Mouse (Mus musculus): Measurements from ENCODE around the gene Mapkap1.

The Mapkap1 gene

DNA sequence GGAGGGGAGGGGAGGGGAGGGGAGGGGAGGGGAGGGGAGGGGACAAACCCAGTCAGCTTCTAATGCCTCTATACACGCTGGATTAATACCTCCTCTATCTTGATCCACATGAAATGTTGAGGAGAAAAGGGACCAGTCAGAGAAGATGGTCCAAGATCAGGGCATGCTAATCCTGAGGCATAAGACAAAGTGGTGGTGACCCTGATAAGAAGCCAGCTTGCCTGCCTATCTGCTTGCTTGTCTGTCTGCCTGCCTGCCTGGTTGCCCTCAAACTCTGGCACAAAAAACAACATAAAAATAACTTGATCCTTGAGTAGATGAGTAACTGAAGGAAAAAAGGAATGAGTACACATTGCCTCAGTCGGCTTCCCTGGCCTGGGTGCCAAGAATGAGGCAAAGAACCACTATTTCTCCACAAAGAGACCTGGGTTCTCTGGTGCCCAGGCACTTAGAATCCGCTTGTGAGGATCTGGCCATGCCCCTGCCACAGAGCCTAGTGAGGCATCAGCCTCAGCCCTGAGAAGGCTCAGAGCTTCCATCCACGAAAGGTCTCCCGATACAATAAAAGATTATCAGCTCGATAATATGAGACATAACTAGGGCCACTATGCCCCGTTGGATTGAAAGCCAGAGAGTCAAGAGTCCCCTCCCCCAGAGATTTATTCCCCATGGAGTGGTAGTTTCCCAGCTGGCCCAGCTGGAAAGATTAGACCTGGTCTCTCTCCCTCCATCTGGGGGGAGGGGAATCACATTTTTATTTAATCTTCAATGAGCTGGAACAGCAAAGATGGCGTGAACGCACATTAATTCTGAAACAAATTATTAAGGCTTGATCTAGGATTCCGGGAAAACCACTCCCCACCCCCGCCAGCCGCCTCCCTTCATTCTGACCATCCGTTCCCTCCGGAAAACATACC is 228.9 kb downstream of the Mapkap1 start:
- no peak for DNase-seq (ENCODE audit: low spot score)

DNA sequence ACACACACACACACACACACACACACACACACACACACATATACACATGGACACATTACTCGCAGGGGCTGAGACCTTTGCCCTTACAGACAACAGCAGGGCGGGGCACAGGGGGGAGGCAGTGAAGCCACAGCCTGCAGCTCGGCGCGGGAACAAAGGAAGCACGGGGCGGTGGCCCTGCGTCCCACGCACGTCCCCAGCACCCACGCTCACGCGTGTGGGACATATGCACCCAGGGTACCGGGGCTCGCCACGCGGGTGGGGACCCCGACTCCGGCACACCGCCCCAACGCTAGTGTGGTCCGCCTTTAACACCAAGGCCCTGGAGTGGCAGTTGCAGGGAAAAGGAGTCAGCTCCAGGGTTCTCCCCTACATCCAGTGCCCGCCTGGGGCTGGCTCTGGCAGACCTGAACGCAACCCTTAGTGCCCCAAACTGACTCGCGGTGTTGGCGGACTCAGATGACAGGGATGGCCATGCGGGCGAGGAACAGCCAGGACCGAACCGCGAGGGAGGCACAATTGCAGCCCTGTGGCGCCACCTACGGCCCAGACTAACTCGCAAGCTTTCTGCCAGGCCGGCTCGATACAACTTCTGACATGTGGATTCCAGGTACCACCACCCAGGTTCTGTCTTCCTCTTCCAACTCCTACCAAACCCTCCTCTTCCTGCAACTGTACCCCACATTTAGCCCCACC is 232.5 kb downstream of the Mapkap1 start:
- peak; percentile 97 for DNase-seq (ENCODE audit: low spot score)

DNA sequence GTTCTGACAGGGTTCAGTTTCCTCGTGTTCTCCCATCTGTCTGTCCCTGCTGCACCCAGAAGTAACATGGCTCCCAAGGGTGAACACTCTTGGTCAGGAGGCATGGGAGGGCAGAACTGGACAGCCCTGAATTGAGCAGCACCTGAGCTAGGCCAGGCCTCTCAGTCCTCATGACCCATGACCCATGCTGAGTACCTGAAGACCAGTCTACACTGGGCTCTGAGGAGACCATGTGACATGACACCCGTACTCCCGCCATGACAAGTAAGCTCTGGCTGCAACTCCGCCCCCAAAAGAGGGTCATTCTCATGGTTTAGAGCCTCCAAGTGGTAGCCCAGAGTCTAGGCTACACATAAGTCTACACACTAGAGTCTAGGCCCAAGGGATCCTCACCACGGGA is 233.2 kb downstream of the Mapkap1 start:
- no peak for DNase-seq (ENCODE audit: low spot score)

DNA sequence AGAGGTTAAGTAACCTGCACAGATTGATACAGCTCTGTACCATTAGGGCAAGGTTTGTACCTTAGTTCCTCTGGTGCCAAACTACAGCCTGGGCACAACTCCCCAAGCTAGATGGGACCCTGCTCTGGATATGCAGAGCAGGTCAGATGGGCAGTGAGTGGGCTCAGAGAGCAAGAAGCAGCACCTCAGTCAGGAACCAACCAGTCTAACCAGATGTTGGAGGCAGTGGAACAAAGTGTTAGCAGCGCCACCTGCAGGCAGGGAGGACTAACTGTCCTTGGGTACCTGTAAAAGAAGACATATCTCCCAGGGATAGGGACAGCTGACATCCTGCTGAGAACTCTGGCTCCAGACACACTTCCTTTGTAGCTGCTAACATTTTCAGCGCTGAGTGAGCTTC is 235.8 kb downstream of the Mapkap1 start:
- peak; percentile 61 for DNase-seq (ENCODE audit: low spot score)

DNA sequence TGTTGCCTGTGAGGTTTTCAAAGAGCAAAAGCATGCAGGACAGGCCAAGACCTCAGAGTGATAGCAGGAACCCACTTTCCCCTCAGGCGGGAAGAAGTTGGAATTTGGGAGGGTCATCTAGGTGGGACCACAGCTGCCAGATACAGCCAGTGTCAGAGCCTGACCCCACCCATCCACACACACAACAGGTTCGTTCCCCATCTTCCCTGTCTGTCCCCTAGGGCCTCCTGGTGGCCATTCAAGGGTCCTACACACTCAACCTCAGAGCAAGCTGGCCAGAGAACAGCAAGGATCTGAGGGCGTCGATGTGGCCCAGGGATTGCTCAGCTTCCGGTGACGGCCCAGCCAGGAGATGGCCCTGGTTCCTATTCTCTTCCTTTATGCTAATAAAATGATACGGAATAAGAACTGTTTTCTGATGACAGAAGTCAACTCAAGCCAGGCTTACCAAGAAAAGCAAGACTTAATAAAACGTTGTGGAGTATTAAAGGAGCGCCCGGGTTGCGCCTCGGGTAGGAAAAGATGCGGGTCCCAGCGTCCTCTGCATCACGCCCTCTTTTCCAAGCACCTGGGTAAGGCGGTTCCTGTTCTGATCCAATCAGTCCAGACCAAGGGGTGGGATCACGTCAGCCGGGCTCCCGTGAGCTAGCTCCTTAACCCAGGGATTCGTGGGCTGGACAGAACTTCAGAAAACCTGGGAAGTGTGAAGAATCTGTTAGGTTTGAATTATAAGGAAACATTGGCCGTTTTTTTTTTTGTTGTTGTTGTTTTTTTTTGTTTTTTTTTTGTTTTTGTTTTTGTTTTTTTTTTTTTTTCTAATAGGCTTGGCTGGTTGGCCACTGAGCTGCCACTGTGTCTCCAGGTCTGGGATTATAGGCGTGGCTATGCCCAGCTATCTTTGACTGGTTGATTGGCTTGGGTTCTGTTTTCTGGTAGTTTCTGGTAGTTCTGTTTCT is 238.3 kb downstream of the Mapkap1 start:
- DNase-seq (ENCODE audit: low spot score), result peak; percentile 67

DNA sequence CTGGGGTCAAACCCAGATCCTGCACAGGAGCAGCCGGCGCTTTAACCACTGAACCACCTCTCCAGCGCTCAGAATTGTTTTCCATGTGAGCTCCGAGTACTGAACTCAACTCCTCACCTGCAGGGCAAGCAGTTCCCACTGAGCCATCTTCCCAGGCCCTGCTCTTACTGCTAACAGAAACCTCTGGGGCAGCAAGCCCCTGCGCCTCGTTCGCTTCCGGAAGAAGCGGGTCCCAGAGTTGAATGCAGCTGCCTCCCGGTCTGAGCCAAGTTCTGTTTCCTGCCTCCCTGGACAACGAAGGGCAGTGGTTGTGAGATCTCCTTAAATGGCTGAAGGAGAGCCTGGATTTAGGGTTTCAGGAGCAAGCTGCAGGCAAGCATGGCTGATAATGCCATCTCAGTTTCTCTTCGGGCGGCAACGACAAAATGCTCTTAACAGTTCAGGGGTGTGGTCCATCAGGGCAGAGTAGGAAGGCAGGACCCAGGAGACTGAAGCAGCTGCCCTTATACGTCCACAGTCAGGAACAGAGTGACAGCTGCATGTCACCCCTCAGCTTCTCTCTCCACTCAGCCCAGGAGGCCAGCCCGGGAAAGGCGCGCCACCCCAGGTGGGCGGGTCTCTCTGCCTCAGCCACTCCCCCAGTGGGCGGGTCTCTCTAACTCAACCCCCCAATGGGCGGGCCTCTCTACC is 239.4 kb downstream of the Mapkap1 start:
- DNase-seq (ENCODE audit: low spot score), result peak; percentile 81

DNA sequence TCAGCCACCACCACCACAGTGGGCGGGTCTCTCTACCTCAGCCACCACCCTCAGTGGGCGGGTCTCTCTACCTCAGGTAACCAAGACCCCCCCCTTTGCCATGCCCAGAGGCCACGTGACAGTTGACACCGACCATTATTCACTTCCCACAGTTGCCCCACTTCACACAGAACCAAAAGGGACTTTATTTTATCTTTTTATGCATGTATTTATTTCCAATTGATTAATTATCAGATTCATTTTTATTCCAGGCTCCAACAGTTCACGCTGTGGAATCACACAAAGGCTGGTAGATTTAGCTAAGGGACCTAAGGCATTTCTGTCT is 239.9 kb downstream of the Mapkap1 start:
- DNase-seq (ENCODE audit: low spot score), result no peak

DNA sequence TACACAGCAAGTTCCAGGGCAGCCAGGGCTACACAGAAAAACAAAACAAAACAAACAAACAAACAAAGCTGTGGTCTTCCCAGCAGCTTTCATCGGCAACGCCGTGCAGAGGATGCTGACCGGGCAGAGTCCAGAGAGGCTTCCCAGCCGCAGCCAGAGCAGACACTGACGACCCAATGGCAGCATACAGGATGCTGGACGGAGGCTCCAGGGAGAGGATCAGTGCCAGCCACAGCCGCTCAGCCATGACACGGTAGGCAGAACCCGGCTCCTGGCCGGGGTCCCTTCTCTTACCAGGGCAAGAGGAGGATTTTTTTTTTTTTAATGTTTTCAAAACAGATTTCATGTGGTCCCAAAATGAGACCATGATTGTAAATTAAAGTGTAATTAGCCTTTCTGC is 240.8 kb downstream of the Mapkap1 start:
- DNase-seq (ENCODE audit: low spot score), result no peak

DNA sequence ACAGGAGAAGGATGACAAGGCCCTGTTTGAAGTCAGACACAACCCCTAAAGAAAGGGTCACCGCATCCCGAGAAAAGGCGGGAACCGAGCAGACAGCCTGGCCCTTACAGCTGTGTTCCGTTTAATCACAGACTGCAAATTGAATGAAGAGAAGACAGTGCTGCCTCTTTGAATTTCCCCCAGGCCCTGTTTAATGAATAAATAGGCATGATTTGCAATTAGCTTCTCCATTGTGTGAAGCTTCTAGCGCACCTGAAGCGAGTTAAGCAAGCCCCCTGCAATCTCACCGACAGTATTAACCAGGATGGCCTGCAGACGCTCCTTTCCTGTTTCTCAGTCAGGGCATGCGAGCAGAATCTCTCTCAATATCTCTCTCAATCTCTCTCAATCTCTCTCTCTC is 261.2 kb downstream of the Mapkap1 start:
- no peak for DNase-seq (ENCODE audit: low spot score)

DNA sequence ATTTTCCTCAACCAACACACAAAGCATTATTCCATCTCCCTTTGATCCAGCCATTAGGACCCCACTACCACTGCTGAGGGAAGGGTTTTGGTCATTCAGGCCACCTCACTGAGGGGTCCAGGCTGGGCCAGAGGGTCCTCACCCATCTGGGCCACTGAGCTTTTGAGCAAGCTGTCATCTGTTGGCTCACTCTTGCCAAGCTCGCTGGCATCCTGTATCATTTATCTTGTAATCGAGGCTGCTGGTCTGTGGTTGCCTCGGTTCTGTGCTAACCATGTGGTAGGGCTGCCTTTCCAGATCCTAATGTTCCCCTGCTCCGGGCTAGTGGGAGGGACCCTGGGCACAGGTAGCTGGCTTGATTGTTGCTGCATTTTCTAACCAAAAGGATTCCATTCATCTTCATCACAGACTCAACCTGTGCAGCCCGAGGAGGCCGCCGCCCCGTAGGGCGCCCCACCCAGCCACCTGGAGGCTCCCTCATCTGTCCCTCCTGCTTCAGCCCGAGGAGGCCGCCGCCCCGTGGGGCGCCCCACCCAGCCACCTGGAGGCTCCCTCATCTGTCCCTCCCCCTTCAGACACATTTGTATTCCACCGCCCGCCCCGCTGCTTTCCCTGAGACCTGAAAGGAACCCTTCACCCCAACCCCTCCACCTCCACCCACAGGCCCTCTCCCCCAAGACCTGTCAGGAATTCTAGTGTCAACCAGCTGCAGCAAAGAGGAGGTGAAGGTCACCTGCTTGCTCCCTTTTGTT is 262.0 kb downstream of the Mapkap1 start:
- no peak for DNase-seq (ENCODE audit: low spot score)

DNA sequence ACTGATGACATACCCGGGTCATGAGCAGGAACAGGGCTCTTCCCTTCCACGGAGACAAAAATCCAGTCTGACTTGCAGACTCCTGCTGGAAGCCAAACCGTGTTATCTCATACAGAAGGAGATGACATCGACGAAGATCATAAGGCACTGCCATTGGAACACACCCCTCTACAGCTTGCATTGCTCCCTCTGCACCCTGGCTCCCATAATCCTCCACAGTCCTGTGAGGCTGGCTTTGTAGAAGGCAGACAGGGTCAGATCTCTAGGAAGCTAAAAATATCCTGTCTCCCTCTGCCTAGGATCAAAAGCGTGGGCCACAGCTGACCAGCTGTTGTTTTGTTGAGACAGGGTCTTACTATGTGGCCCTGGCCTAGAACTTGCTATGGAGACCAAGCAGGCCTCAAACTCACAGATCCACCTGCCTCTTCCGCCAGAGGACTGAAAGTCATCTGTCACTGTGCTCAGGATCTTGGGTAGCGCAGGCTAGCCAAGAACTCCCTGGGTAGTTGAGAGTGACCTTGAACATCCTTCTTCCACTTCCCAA is 262.7 kb downstream of the Mapkap1 start:
- no peak for DNase-seq (ENCODE audit: low spot score)

DNA sequence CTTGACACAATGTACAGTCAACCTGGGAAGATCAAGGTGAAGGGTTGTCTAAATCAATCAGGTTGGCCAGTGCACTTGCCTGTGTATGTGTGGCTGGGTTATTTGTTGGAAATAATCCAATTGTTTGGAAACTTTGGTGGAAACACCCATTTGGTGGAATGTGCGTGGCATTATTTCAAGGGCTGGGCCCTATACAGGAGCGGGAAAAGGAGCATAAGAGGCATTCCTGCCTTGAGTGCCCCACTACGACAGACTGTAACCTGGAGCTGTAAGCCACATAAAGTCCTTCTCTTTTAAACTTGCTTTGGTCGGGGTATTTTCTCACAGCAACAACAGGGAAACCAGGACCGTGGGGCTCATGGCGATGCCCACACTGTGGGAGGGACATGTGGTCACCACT is 263.9 kb downstream of the Mapkap1 start:
- DNase-seq (ENCODE audit: low spot score), result no peak

DNA sequence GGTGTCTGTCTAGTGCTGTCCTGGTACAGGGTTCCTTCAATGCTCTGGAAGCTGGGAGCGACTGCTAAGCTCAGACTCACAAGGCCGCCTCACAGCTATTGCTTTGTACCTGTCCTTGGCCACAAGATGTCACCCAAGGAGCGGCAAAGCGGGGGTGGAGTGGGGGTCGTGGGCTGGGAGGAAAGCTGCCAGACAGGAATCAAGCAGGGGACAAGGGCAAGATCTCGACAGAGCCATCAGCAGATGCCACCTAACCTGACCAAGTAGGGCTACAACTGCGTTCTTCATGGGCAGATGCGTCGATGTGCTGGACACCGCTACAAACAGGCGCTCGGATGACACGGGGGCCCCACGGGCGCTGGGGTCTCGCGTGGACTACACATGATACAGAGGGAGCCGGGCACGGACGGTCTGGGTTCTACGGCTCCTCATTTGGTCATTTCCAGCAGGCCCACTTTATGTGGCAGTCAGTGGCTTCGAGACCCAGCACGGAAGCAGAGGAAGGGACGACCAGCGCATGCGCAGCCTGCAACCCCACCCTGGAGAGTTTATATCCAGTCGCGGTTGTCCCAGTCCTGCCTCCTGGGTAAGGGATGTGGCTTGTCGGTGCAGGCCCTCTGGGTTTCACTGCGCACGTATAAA is 264.9 kb downstream of the Mapkap1 start:
- DNase-seq (ENCODE audit: low spot score), result peak; percentile 80

DNA sequence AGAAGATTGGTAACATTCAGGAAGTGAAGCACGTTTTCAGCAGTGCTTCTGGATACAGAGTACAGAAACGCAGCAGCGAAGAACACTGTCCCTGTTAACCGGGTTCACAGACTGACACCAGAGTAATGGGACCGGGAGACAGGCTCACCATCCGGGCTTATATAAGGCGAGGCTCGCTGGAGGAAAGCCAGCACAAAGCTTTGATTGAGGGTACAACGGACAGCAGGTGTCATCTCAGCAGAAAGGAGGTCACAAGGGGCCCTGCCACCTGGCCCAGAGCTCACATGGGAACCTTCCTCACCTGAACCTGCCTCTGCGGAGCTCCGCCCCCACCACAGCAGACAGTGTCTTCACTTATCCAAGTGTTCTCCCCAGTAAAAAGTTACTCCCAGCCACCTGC is 267.3 kb downstream of the Mapkap1 start:
- no peak for DNase-seq (ENCODE audit: low spot score)

Data from embryo, embryonic 10 days (tissue).